Mouse (Mus musculus) heart, adult 2 months (tissue): ENCODE results near the gene Mipep.

Source experiments
- CTCF ChIP-seq: fragments of 200-600 bp; IDR thresholded peaks from 2 replicates; pipeline ENCODE4 v1.8.1; 2022; ENCODE audit warnings: antibody characterized with exemption, mild to moderate bottlenecking, moderate library complexity
- EP300 ChIP-seq: fragments of 200-500 bp; IDR thresholded peaks from 2 replicates; pipeline ENCODE4 v1.6.1; 2011; ENCODE audit warnings: low read depth, low read length, control low read depth; ENCODE audit not compliant: insufficient read depth
- POLR2A ChIP-seq: fragments of 200-500 bp; IDR thresholded peaks from 2 replicates; pipeline ENCODE4 v1.6.1; 2011; ENCODE audit warnings: mild to moderate bottlenecking, low read depth, low read length, control low read depth; ENCODE audit not compliant: insufficient read depth

DNA sequence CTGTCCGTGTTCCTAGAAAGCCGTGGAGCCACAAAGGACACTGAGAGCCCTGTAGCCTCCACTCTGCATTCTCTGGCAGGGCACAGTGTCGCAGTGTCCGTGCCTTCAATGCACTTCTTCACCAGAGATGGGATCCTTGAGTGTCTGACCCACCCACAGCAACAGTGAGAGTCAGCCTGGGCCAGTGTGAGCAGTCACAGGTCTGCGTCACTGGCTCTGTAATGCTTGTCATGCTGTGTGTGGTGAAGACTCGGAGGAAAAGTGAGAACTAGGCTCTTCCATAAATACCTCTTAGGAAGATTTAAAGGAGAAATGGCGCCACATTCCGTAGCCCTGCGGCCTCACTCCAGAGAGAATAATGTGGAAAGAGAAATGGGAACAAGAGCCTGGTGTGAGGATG is 84.0 kb downstream of the Mipep start:
- TF ChIP-seq CTCF, result no peak
- TF ChIP-seq EP300, result no peak
- TF ChIP-seq POLR2A, result no peak
